Mouse (Mus musculus) retina, adult 2 months (tissue): ENCODE data around the gene Acsf3.

ENCODE experiments used
- DNase-seq: peaks from one replicate; pipeline ENCODE4 v3.0.0-alpha.2; 2012; ENCODE audit warnings: low read depth, low spot score

Gene Acsf3

DNA sequence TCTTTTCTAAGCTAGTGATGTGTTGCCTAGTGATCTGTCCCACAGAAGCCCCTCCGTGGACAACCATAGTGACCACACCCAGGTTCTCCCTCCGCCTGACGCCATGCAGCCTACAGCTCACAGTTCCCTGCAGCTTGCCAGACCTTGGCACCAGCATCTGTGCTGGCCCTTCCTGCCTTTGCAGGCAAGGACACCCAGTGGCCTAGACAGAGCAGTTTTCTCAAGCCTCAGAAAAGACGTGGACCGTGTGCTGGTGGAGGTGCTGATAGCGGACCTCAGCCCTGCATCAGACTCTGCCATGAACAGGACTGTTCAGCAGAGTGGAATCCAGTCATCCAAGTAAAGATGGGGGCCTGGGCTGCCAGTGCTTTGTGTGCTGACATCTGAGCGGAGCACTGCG, 35.1 kb downstream of the Acsf3 start:
- DNase-seq, result no peak

DNA sequence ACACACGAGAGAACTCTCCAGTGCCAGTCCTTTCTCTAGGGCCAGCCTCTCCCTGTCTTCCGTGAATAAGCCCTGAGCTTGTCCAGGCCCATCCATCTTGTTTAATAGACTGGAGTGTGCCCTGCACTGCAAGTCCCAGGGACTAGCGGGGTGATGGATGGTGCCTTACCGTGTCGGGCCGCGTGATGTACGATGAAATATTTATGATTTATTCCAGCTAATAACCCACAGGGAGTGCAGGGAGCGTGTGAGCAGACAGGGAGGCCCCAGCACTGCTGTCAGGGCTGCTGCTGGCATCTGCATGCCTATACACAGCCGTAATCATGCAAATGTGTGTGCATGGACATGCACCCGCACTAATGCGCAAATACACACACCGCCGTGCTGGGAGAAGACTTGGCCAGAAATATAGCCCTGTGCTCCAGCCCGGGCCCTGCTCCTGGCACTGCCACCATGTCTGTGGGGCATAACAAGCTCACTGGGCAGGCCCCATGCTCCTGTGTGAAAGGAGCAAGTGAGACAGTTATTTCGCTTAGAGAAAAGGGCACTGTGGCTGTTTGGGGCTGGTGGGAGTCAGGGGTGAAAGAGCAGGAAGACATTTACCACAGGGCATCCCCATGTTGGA, 36.7 kb downstream of the Acsf3 start:
- DNase-seq, result no peak

DNA sequence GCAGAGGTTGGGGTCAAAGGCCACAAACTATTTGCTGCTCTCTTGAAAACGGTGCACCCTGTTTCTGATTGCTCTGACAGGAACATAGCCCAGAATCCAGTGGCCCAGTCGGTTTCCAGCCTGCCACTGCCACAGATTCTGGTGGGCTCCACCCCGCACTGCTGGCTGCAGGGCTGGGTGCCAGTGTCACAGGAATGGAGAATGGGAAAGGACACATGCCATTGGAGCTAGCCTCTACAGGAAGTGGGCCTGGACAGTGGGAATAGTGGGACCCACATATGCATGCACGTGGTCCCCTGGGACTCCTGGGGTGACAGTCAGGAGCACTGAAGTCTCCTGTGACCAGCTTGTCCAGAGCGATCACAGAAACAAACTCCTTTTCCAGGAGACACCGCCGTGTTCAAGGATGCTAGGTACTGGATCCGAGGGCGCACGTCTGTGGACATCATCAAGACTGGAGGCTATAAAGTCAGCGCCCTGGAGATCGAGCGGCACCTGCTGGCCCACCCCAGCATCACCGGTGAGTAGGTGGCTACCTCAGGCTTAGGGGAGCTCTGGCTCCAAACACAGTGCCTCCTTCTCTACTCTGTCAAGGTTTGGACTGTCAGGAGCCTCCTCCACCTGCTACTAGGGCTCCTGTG, 37.4 kb downstream of the Acsf3 start:
- DNase-seq, result no peak

DNA sequence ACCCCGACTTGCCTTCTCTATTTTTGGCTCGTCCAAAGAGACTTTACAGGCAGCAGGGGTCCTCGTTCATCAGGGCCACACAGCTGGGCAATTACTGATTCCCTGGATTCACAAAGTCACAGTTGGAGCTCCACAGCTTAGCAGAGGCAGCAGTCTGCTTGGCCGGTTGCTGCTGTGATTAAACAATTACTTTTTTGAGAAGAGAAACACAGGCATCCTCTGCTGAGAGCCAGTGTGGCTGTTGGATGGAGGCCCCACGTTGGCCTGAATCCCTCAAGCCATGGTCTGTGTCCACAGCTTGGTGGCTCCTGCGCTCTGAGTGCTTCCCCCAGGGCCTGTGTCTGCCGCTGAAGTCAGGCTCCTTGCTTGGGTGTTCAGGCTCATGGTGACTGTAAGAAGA, 39.3 kb downstream of the Acsf3 start:
- no peak for DNase-seq

- DNase-seq, result no peak
Observed at GRCm38 (mm10) chr8:122816965-122817364, 41.7 kb downstream of the Acsf3 start.

DNA sequence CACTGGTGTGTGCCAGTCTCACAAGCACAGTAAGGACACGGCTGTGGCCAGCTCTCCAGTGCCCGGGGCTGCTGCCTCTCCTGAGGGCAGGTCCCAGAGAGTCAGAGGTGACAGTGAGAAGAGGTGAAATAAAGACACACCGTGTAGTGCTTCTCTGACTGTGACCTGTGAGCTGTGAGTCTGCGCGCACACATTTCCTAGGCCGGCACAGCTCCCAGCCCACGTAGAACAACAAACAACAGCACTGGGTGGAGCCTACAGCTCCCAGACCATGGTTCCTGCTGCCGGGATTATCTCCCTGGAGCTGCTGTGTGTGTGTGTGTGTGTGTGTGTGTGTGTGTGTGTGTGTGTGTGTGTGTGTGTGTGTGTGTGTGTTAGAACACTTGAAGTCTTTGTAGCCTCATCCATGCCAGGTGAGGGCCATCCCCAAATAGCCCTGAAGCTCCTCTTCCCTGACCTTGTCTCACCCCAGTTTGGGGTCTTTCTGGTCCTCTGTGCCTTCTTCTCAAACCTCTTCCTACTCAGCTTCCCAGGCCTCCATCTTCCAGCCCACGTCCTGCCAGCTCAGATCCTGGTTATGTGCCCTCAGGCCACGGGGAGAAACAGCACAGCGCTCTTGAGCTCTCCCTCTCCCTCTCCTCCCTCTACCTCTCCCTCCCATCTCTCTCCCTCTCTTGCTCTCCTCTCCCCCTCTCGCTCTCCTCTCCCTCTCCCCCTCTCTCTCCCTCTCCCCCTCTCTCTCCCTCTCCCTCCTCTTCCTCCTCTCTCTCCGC, 42.6 kb downstream of the Acsf3 start:
- no peak for DNase-seq

DNA sequence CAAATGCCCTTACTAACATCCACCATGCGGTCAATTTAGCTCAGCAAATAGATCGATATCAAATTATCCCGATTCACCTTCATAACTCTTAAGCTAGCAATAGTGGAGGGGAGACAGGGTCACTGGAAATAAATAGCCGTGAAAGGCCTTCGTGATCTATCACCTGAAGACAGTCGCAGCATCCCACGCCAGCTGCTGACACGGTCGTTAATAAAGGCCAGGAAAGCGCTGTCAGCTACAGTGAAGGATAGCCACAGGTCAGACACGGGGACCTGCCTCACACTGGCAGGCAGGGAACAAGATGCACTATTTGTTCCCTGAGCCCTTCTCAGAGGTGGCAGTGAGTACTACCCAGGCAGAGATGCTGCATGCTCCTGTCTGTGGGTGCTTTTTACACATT, 44.5 kb downstream of the Acsf3 start:
- DNase-seq, result no peak

- no peak for DNase-seq
Observed at GRCm38 (mm10) chr8:122824571-122824970, 49.3 kb downstream of the Acsf3 start.

DNA sequence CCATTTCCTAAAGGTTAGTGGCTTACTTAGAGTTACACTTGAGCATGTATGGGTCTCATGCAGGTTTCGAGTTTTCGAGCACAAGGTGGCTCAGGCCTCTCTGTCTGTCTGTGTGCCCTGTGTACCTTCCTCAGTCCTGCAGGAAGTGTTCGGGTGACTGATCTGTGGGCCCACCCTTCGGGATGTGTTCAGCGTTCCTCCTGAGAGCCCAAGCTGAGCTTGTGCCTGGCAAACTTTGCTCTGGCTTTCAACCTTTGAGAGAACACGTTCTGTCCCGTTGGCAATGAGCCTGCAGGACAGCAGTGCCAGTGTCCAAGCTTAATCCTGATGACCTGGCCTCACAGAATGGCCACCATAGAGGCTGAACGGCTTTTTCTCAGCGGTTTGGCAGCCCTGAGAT, 49.7 kb downstream of the Acsf3 start:
- no peak for DNase-seq

DNA sequence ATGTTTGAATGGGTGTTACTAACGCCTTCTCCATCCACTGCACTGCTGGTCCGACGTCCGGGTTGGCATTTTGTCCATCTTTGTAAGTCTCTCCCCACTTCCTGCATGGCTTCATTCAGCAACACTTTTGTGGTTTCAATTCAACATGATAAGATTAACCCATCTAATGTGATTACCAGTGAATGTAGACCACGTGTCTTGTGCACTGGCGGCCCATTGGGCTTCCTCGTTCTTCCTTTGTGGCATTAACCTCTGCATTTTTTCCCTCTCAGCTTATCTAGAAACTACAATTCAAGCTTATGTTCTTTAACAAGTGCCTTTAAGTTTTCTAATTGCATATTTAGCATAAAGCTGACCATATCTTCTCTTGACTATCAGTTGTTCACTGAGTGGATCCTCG, 50.1 kb downstream of the Acsf3 start:
- DNase-seq, result no peak

GRCm38 (mm10) chr8:122829396-122829795, 54.1 kb downstream of the Acsf3 start:
- DNase-seq, result no peak

GRCm38 (mm10) chr8:122830349-122831061, 55.2 kb downstream of the Acsf3 start:
- DNase-seq, result peak; percentile 44

GRCm38 (mm10) chr8:122834416-122834815, 59.1 kb downstream of the Acsf3 start:
- DNase-seq, result no peak

DNA sequence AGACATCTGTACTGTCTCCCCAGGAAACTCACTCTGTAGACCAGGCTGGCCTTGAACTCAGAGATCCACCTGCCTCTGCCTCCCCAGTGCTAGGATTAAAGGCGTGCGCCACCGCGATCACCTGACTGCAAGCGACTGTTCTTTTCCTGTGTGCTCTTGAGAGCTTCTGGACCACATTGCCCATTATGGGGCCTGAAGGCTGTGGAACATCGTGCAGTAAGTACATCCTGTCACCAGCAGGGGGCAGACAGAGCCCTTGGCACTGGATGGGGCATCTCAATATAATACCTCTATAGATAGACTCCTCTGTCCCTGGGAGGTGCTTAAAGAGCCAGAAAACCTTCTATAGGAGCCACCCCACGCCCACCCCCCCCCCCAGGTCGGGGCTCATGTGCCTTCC, 59.7 kb downstream of the Acsf3 start:
- DNase-seq, result peak; percentile 40

- DNase-seq, result no peak
Observed at GRCm38 (mm10) chr8:122836199-122836598, 60.9 kb downstream of the Acsf3 start.

DNA sequence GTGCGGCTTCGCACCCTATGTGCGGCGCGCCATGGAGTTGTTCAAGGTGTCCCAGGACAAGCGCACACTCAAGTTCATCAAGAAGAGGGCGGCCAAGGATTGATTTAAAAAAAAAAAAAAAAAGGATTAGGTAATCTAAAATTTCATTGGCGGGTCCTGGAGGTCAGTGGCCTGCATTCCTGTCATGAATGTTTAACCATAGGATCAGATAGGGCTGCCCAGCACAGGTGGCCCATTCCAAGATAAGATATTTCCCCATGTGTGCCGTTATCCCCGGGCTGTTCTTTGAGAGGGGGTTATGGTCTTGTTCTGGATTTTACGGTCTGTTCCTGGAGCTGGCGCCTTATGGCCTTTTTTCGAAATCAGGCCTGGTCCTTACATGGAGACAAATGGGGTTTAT, 61.4 kb downstream of the Acsf3 start:
- no peak for DNase-seq

DNA sequence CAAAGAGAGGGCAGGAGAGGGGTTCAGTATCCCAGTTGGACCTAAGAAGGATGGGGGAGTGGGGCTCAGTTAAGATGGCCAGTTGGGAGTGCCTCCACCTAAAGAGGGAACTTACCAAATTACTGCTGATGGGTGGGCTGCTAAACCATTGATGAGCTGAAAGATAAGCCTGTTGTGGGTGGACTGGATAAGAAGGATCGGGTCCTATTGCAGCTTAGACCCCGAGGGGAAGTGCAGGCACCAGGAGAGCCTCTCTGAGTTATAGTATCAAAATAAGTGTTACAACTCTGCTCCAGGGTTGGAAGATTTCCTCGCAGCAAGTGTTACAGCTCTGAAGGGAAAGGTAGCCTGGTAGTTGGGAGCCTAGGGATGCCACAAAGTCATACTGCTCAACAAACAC, 68.9 kb downstream of the Acsf3 start:
- no peak for DNase-seq

DNA sequence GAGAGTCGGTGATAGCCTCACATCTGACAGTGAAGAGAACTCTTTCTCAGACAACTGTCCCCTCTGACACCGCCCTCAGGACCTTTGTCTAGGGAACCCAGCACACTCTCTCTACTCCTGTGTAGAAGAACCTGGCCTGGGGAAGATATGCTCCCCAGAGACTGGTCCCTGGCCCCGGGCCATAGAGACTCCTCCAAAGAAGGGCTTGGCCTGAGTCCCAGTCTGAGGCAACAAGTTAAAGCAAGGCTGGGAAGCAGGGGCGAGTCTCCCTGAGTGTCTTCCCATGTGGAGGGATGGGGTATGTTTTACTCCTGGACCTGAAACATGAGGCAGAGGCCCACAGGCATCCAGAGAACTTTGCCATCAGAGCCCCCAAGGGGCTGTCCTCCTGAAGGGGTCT, 70.4 kb downstream of the Acsf3 start:
- no peak for DNase-seq

DNA sequence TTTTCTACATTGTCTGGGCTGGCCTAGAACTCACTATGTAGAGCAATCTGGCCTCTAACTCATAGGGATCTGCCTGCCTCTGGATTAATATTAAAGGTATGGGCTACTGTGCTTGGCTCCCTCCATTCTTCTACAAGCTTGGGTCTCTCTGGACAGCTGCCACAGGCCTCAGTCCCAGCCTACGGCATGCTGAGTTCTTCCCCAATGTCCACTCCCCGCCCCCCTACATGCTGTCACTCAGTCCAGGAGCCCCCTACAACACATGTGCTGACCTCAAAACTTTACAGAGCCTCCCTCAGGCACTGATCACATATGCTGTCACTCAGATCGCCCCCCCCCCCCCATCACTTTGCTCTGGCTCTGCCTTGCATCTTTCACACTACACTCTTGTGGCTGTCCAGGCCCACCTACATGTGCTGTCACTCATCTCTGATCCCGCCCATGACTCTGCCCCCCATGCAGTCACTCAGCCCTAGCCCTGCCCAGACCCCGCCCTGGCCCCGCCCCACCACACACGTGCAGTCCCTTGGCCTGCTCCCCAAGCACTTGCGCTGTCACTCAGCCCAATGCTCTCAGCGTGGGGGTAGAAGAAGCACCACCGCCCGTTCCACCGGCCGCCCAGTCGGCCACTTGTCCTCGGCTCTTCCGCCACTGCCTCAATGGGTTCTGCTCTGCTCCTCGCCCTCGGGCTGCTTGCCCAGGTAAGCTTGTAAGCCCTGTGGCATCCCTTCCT, 72.7 kb downstream of the Acsf3 start, which contains the start of gene Cdh15:
Cdh15 (plus strand) TSS at position 138 of the 733 bp plus-strand sequence.
- DNase-seq, result no peak

GRCm38 (mm10) chr8:122849152-122849910, 74.0 kb downstream of the Acsf3 start:
- no peak for DNase-seq
